Mouse (Mus musculus) gastrocnemius, postnatal 10 days (tissue): ENCODE data around the gene Chchd6. TPM values are rescaled to one million over a fixed set of nuclear protein-coding genes. Genes with fewer than 3 reads are reported as not detected.
A peak's percentile ranks its signal among the peaks of the same experiment; 100 is the strongest.

Experiments used
- DNase-seq: peaks from one replicate; pipeline ENCODE4 v3.0.0; 2021; ENCODE audit warnings: mixed read lengths
- total RNA-seq, 2 experiments: library from RNA; stranded (reverse); gene quantifications; 2 replicates each; pipeline ENCODE4 v1.2.3; 2021

The Chchd6 gene
- total RNA-seq, 2 experiments from 2014 or later = 5.3 to 5.7 TPM

GRCm38 (mm10) chr6:89359192-89359591 is 236.3 kb downstream of the Chchd6 start:
- DNase-seq = no peak

- no peak for DNase-seq
Observed at GRCm38 (mm10) chr6:89355661-89356060, 239.8 kb downstream of the Chchd6 start.

GRCm38 (mm10) chr6:89354726-89355125 is 240.7 kb downstream of the Chchd6 start:
- no peak for DNase-seq

- DNase-seq = no peak
Observed at GRCm38 (mm10) chr6:89354076-89354475, 241.4 kb downstream of the Chchd6 start.

- DNase-seq = no peak
Observed at GRCm38 (mm10) chr6:89353101-89353500, 242.4 kb downstream of the Chchd6 start.

GRCm38 (mm10) chr6:89351441-89352137 is 243.9 kb downstream of the Chchd6 start:
- DNase-seq = no peak

GRCm38 (mm10) chr6:89350520-89350919 is 244.9 kb downstream of the Chchd6 start:
- DNase-seq = no peak

GRCm38 (mm10) chr6:89350037-89350515 is 245.4 kb downstream of the Chchd6 start:
- DNase-seq = no peak

- peak; percentile 49 for DNase-seq
Observed at GRCm38 (mm10) chr6:89348363-89348762, 247.1 kb downstream of the Chchd6 start.

- peak; percentile 56 for DNase-seq
Observed at GRCm38 (mm10) chr6:89347792-89348191, 247.7 kb downstream of the Chchd6 start.

GRCm38 (mm10) chr6:89345855-89346254 is 249.6 kb downstream of the Chchd6 start:
- no peak for DNase-seq

GRCm38 (mm10) chr6:89345486-89345785 is 250.0 kb downstream of the Chchd6 start:
- no peak for DNase-seq

- peak; percentile 89 for DNase-seq
Observed at GRCm38 (mm10) chr6:89344613-89345485, 250.6 kb downstream of the Chchd6 start.

- DNase-seq = no peak
Observed at GRCm38 (mm10) chr6:89341981-89342380, 253.5 kb downstream of the Chchd6 start.

GRCm38 (mm10) chr6:89339447-89339846 is 256.0 kb downstream of the Chchd6 start:
- DNase-seq = no peak

- no peak for DNase-seq
Observed at GRCm38 (mm10) chr6:89338733-89339132, 256.7 kb downstream of the Chchd6 start.

GRCm38 (mm10) chr6:89337574-89337973 is 257.9 kb downstream of the Chchd6 start:
- DNase-seq = no peak

GRCm38 (mm10) chr6:89333964-89334702 is 261.3 kb downstream of the Chchd6 start:
- DNase-seq = no peak
